Mouse (Mus musculus) cerebellum, adult 2 months (tissue): Measurements from ENCODE around the gene P2ry6. TPM values are rescaled to one million over a fixed set of nuclear protein-coding genes. Genes with fewer than 3 reads are reported as not detected.

Experiments used
- DNase-seq, 2 experiments: peaks; one replicate each; pipeline ENCODE4 v3.0.0; 2021
- H3K27ac ChIP-seq: fragments of 200-500 bp; 2 replicates; pipeline ENCODE4 v1.5.1; 2012; ENCODE audit warnings: low read length, control low read depth, inconsistent platforms; ENCODE audit not compliant: insufficient read depth
- H3K27me3 ChIP-seq: fragments of 200-500 bp; 2 replicates; pipeline ENCODE4 v1.6.1; 2012; ENCODE audit warnings: inconsistent platforms, mild to moderate bottlenecking, low read length, moderate library complexity; ENCODE audit not compliant: control insufficient read depth, insufficient read depth
- H3K4me1 ChIP-seq: fragments of 200-500 bp; 2 replicates; pipeline ENCODE4 v1.6.1; 2011; ENCODE audit warnings: low read length; ENCODE audit not compliant: control insufficient read depth, insufficient read depth
- H3K4me3 ChIP-seq: fragments of 200-500 bp; replicated peaks from 2 replicates; pipeline ENCODE3; 2011; ENCODE audit warnings: mild to moderate bottlenecking, low read depth, low read length, control low read depth; ENCODE audit not compliant: insufficient read depth
- CTCF ChIP-seq: fragments of 200-500 bp; IDR thresholded peaks from 2 replicates; pipeline ENCODE4 v1.5.1; 2011; ENCODE audit warnings: low read depth, mild to moderate bottlenecking, control low read depth, low read length, moderate library complexity, borderline replicate concordance; ENCODE audit not compliant: insufficient read depth
- POLR2A ChIP-seq: fragments of 200-500 bp; IDR thresholded peaks from 2 replicates; pipeline ENCODE4 v1.6.1; 2011; ENCODE audit warnings: low read length, control low read depth, borderline replicate concordance; ENCODE audit not compliant: insufficient read depth
- WGBS: fragments of 180-500 bp; shearing (Covaris S2); methylation state at CpG from one replicate; pipeline ENCODE4 v1.1.7; 2018; 5-methylcytosine and 5-hydroxymethylcytosine counted together
- polyA plus RNA-seq: library from polyadenylated mRNA; depleted of rRNA; stranded (reverse); fragments of >200 nt; gene quantifications from 2 replicates; pipeline ENCODE4 v1.2.3, GENCODE M21; 2012; rRNA removed

Gene P2ry6
- polyA plus RNA-seq = 1.1 and 1.3 TPM in 2 replicates

GRCm38 (mm10) chr7:100974135-100974903 is at the start of gene P2ry6:
P2ry6 (minus strand) TSS chr7:100974649.
- H3K27me3 ChIP-seq = no peaks in the 10 kb centered on the region
- no peak for TF ChIP-seq POLR2A
- no peak for TF ChIP-seq CTCF
- no peak within 1 kb of the TSS for H3K4me3 ChIP-seq
- DNase-seq = no peak
- no peak within 1 kb of the TSS for H3K27ac ChIP-seq
- no peaks in the 10 kb centered on the region for H3K4me1 ChIP-seq
- WGBS = 3% methylated on average over 36 of the region's 36 CpGs

- peaks cover 2% of the 10 kb centered on the region; the same call in 1 of the 2 replicates for H3K4me1 ChIP-seq
- WGBS = 45% methylated on average over 6 of the region's 6 CpGs
- no peak overlapping the region for H3K27ac ChIP-seq
- H3K27me3 ChIP-seq = peaks cover 1% of the 10 kb centered on the region; the same call in 1 of the 2 replicates
- TF ChIP-seq POLR2A (no peak), CTCF (no peak)
- no peak overlapping the region for H3K4me3 ChIP-seq
- DNase-seq = no peak
Measured at GRCm38 (mm10) chr7:101017492-101017891, 43.0 kb upstream of the P2ry6 start.

GRCm38 (mm10) chr7:101017021-101017461 is 42.6 kb upstream of the P2ry6 start:
- 32% methylated on average over 7 of the region's 7 CpGs for WGBS
- Histone ChIP-seq H3K4me1 (peaks cover 2% of the 10 kb centered on the region; the same call in 1 of the 2 replicates), H3K4me3 (no peak overlapping the region), H3K27ac (no peak overlapping the region), H3K27me3 (peaks cover 1% of the 10 kb centered on the region; the same call in 1 of the 2 replicates)
- TF ChIP-seq CTCF (no peak), POLR2A (no peak)
- DNase-seq = no peak

GRCm38 (mm10) chr7:101014985-101015384 is 40.5 kb upstream of the P2ry6 start:
- H3K27me3 ChIP-seq = peaks cover 1% of the 10 kb centered on the region; the same call in 1 of the 2 replicates
- H3K4me3 ChIP-seq = no peak overlapping the region
- 38% methylated on average over 1 of the region's 1 CpGs for WGBS
- H3K27ac ChIP-seq = no peak overlapping the region
- DNase-seq = no peak
- H3K4me1 ChIP-seq = peaks cover 2% of the 10 kb centered on the region; the same call in 1 of the 2 replicates
- no peak for TF ChIP-seq CTCF
- no peak for TF ChIP-seq POLR2A

DNA sequence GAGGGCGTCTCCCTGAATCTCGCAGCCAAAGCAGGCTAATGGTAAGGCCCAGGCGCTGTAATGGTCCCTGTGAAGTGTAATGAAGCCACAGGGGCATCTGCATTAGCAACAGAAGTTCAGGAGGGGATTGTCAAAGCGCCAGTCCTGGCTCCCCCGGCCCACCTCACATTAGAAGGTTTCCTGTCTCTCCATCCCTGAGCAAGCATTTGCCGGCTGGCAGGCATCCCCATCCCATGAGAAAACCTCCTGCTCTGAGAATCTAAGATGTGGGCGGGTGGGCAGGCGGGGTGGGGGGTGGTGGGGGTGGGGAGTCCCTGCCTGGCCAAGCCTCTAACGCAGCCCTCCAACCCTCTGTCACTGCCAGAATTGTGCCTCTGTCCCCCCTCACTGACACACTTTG is 39.6 kb upstream of the P2ry6 start:
- H3K27ac ChIP-seq = no peak overlapping the region
- WGBS = 66% methylated on average over 9 of the region's 9 CpGs
- peaks cover 1% of the 10 kb centered on the region; the same call in 1 of the 2 replicates for H3K27me3 ChIP-seq
- H3K4me1 ChIP-seq = peaks cover 2% of the 10 kb centered on the region; the same call in 1 of the 2 replicates
- no peak overlapping the region for H3K4me3 ChIP-seq
- DNase-seq = no peak
- TF ChIP-seq POLR2A (no peak), CTCF (no peak)

GRCm38 (mm10) chr7:101012541-101012940 is 38.1 kb upstream of the P2ry6 start, which contains the start of gene P2ry2:
P2ry2 (minus strand) TSS chr7:101012866.
- no peak within 1 kb of the TSS for H3K27ac ChIP-seq
- H3K4me1 ChIP-seq = peaks cover 2% of the 10 kb centered on the region; the same call in 1 of the 2 replicates
- H3K27me3 ChIP-seq = peaks cover 1% of the 10 kb centered on the region; the same call in 1 of the 2 replicates
- TF ChIP-seq CTCF (no peak), POLR2A (no peak)
- 84% methylated on average over 4 of the region's 4 CpGs for WGBS
- no peak within 1 kb of the TSS for H3K4me3 ChIP-seq
- DNase-seq = no peak

DNA sequence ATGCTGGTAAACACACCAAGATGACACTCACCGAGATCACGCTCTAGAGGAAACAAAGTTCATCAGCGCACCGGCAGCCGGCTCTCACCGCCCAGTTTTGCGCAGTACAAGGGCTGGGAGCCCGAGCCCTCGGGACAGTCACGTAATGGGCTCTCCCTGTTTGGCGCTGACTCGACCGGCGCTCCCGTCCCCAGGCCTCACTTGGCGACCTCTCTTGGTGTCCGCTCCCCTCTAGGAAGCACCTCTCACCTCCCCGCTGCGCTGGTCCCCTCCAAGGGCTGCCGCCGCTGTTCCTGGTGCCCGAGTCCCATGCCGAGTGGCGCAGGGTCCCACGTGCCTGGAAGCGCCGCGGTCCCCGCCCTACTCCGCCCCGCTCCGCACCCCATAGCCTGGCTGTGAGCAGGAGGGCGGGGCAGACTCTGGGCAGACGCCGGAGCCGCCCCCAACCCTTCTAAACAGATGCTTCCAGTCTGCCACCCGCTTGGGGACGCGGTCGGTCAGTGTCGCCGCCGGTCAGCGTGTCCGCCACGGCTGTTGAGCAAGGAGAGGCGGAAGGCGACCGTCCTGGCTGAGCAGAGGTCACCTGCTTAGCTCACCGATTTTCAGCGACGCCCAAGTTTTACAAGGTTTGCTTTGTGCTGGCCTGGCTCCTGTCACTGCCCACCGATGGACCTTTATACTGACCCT is 37.4 kb upstream of the P2ry6 start:
- WGBS = 2% methylated on average over 53 of the region's 53 CpGs
- DNase-seq = no peak
- H3K4me1 ChIP-seq = peaks cover 2% of the 10 kb centered on the region; the same call in 1 of the 2 replicates
- peaks cover 1% of the 10 kb centered on the region; the same call in 1 of the 2 replicates for H3K27me3 ChIP-seq
- H3K27ac ChIP-seq = no peak overlapping the region
- no peak for TF ChIP-seq POLR2A
- no peak for TF ChIP-seq CTCF
- no peak overlapping the region for H3K4me3 ChIP-seq

- TF ChIP-seq POLR2A (no peak), CTCF (no peak)
- Histone ChIP-seq H3K27me3 (peaks cover 1% of the 10 kb centered on the region; the same call in 1 of the 2 replicates), H3K4me3 (no peak overlapping the region), H3K4me1 (peaks cover 2% of the 10 kb centered on the region; the same call in 1 of the 2 replicates), H3K27ac (no peak overlapping the region)
- WGBS = 87% methylated on average over 3 of the region's 3 CpGs
- DNase-seq = no peak
Measured at GRCm38 (mm10) chr7:101010741-101011140, 36.3 kb upstream of the P2ry6 start.
